Mouse (Mus musculus) layer of hippocampus, adult 9-10 months (tissue): ENCODE data around the gene C87436.

Source experiments
- DNase-seq: peaks from one replicate; pipeline ENCODE4 v3.0.0; 2022; ENCODE audit warnings: low spot score

Gene C87436

GRCm38 (mm10) chr6:86510979-86511378, 72.8 kb downstream of the C87436 start:
- DNase-seq, result no peak

- DNase-seq, result no peak
Observed at GRCm38 (mm10) chr6:86513296-86513695, 75.1 kb downstream of the C87436 start.

- no peak for DNase-seq
Observed at GRCm38 (mm10) chr6:86516021-86516420, 77.8 kb downstream of the C87436 start.

GRCm38 (mm10) chr6:86519767-86520345, 81.7 kb downstream of the C87436 start:
- DNase-seq, result no peak

GRCm38 (mm10) chr6:86522001-86522911, 84.1 kb downstream of the C87436 start:
- DNase-seq, result no peak
